Mouse (Mus musculus) C2C12 (cell line): ENCODE results near the gene Slc12a7. TPM values are rescaled to one million over a fixed set of nuclear protein-coding genes. Genes with fewer than 3 reads are reported as not detected.

ENCODE experiments used
- H3K27me3 ChIP-seq: one replicate; pipeline ENCODE4 v1.6.1; 2011; ENCODE audit not compliant: control insufficient read depth, insufficient read depth, insufficient read length
- H3K36me3 ChIP-seq: one replicate; pipeline ENCODE4 v1.6.1; 2011; ENCODE audit not compliant: control insufficient read depth, insufficient read depth
- H3K4me3 ChIP-seq: one replicate; pipeline ENCODE4 v1.5.1; 2011; ENCODE audit warnings: mild to moderate bottlenecking, control low read depth; ENCODE audit not compliant: poor library complexity, insufficient read depth, severe bottlenecking
- H3K79me2 ChIP-seq: one replicate; pipeline ENCODE4 v1.6.1; 2011; ENCODE audit not compliant: control insufficient read depth, insufficient read depth
- H3K79me3 ChIP-seq: one replicate; pipeline ENCODE4 v1.6.1; 2011; ENCODE audit warnings: low read depth, control low read depth
- H3ac ChIP-seq: one replicate; pipeline ENCODE3; 2011; ENCODE audit warnings: low read depth; ENCODE audit not compliant: control insufficient read depth, insufficient read length
- CEBPB ChIP-seq: IDR thresholded peaks from one replicate; pipeline ENCODE4 v1.6.1; 2011; ENCODE audit warnings: low read depth, mild to moderate bottlenecking, control low read depth, moderate library complexity
- CTCF ChIP-seq: IDR thresholded peaks from one replicate; pipeline ENCODE4 v1.5.1; 2011; ENCODE audit not compliant: control insufficient read depth, insufficient read depth, insufficient read length
- FOSL1 ChIP-seq: IDR thresholded peaks from one replicate; pipeline ENCODE4 v1.8.0; 2011; ENCODE audit warnings: mild to moderate bottlenecking, low read length; ENCODE audit not compliant: poor library complexity, insufficient read depth, severe bottlenecking
- MAX ChIP-seq: IDR thresholded peaks from one replicate; pipeline ENCODE4 v1.6.1; 2011; ENCODE audit warnings: mild to moderate bottlenecking, control low read depth
- MYOD1 ChIP-seq: IDR thresholded peaks from one replicate; pipeline ENCODE4 v1.6.1; 2011; ENCODE audit warnings: low read depth; ENCODE audit not compliant: control insufficient read depth, insufficient read length
- MYOG ChIP-seq: IDR thresholded peaks from one replicate; pipeline ENCODE4 v1.6.1; 2011; ENCODE audit not compliant: control insufficient read depth, insufficient read length; ENCODE audit errors: extremely low read depth
- USF1 ChIP-seq: IDR thresholded peaks from one replicate; pipeline ENCODE4 v1.6.1; 2011; ENCODE audit warnings: low read depth, mild to moderate bottlenecking, control low read depth, moderate library complexity
- polyA plus RNA-seq: library from polyadenylated mRNA; unstranded; fragments of >200 nt; fragmentation: generic; extraction: Trizol; gene quantifications from one replicate; pipeline ENCODE4 v1.2.1, GENCODE M21; 2012; ENCODE audit warnings: missing spikeins

Gene Slc12a7
- polyA plus RNA-seq, 1 experiment, result 28.7 TPM

GRCm38 (mm10) chr13:73839740-73840139 is 106.8 kb downstream of the Slc12a7 start:
- Histone ChIP-seq H3K79me3 (no peaks in the 10 kb centered on the region), H3ac (no peak overlapping the region), H3K4me3 (no peak overlapping the region), H3K79me2 (no peaks in the 10 kb centered on the region), H3K36me3 (no peaks in the 10 kb centered on the region), H3K27me3 (peaks cover 75% of the 10 kb centered on the region)
- TF ChIP-seq FOSL1 (no peak), MYOG (no peak), CEBPB (no peak), MYOD1 (no peak), USF1 (no peak), MAX (no peak), CTCF (no peak)

DNA sequence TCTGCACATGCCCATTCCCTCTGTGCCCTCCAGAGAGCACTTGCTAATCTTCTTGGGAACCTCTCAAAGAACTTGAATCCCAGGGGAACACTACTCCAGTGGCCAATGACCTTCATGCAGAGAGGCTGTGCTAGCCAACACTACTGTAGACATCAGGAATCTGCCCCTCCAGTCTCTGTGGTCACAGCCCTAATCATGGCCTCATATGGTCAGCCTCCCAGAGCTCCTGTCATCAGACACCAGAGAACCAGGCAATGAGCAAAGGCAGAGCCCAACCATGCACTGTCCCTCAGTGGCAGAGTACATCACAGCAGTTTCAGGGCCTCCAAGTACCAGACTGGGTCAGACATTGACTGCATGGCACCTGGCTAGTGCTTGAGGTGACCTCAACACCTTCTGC is 109.8 kb downstream of the Slc12a7 start:
- H3K4me3 ChIP-seq, result no peak overlapping the region
- no peaks in the 10 kb centered on the region for H3K79me3 ChIP-seq
- H3ac ChIP-seq, result no peak overlapping the region
- no peaks in the 10 kb centered on the region for H3K36me3 ChIP-seq
- peaks cover 79% of the 10 kb centered on the region for H3K27me3 ChIP-seq
- TF ChIP-seq MAX, result no peak
- TF ChIP-seq USF1, result no peak
- no peak for TF ChIP-seq MYOD1
- no peak for TF ChIP-seq CEBPB
- TF ChIP-seq FOSL1, result no peak
- TF ChIP-seq MYOG, result no peak
- TF ChIP-seq CTCF, result no peak
- no peaks in the 10 kb centered on the region for H3K79me2 ChIP-seq

DNA sequence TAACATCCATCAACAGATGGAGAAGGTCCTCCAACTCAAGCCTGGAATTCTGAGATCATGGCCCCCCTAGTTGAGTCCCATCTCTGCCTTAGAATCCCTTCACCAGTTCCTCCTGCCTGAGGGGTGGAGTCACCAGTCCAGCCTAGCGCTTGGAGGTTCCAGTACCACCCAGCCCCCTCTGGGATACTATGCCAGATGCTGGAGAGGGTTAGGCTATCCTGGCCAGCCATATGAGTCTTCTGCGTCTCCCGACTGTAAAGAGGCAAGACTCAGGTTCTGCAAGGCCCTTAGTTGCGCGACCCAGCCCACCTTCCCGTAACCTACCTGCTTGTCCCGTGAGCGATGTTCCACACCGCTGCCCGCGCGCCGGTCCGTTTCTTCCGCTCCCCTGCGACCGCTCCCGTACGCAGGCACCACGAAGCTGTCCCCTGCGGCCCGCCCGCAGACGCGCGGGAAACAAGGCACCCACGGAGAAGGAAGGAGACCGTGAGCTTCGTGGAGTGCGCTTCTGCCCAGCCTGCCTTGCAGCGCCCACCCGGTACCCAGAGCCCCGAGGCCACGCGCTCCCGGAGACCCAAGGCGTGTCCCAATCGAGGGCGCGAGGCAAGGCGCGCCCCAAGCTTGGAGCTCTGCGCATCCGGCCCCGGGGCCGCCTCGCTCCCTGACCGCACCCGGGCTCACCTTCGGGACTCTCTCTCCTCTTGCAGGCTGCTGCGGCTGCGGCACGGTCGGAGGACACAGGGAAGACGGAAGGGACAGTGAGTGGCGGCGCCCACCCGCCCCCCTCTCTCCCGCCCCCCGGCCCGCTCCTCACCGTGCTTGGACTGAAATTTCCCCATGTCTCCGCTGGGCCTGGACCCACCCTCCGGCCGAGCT is 113.9 kb downstream of the Slc12a7 start:
- H3K79me3 ChIP-seq, result no peaks in the 10 kb centered on the region
- no peaks in the 10 kb centered on the region for H3K36me3 ChIP-seq
- H3K79me2 ChIP-seq, result no peaks in the 10 kb centered on the region
- no peak overlapping the region for H3ac ChIP-seq
- peaks cover 56% of the 10 kb centered on the region for H3K27me3 ChIP-seq
- TF ChIP-seq CTCF, result no peak
- no peak for TF ChIP-seq MYOG
- no peak for TF ChIP-seq CEBPB
- no peak overlapping the region for H3K4me3 ChIP-seq

DNA sequence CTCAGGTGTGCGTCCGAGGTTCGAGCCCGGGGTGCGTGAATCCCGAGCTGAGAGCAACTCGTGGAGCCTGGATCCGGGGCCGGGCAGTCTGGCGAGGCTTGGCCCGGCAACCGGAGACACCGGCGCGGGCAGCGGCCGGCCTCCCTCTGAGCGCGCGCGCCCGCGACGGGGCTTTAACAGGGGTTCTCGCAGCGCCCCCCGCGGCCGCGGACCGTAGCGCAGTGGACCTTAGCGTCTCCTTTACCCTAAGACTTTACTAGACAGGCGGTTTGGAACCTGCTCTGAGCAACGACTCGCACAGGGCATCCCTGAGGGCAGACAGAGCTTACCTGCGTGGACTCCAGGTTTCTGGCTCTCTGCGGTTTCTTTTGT is 114.6 kb downstream of the Slc12a7 start, which contains the start of gene Nkd2:
Gene Nkd2, minus strand, starts transcription at position 167 of the 372 bp plus-strand sequence.
- H3ac ChIP-seq, result no peak within 1 kb of the TSS
- no peaks in the 10 kb centered on the region for H3K79me2 ChIP-seq
- TF ChIP-seq CTCF (peak; percentile 51), MYOD1 (no peak)
- H3K36me3 ChIP-seq, result no peaks in the 10 kb centered on the region
- H3K4me3 ChIP-seq, result no peak within 1 kb of the TSS
- no peaks in the 10 kb centered on the region for H3K79me3 ChIP-seq
- H3K27me3 ChIP-seq, result peaks cover 54% of the 10 kb centered on the region

Other genes starting within 250 kb of the Slc12a7 start
- not detected for gene Slc6a3, start 196.3 kb upstream of the Slc12a7 start, polyA plus RNA-seq
- gene Clptm1l, start 129.1 kb upstream of the Slc12a7 start, polyA plus RNA-seq, result 131 TPM
- gene Tert, start 106.2 kb upstream of the Slc12a7 start, polyA plus RNA-seq, result 0.46 TPM
- gene Slc6a18, start 55.1 kb upstream of the Slc12a7 start, polyA plus RNA-seq, result not detected
- not detected for gene Slc6a19, start 28.2 kb upstream of the Slc12a7 start, polyA plus RNA-seq
- gene Nkd2, start 114.5 kb downstream of the Slc12a7 start, polyA plus RNA-seq, result 0.04 TPM
- 17.5 TPM for gene Trip13, start 204.7 kb downstream of the Slc12a7 start, polyA plus RNA-seq
- 22.7 TPM for gene Brd9, start 204.7 kb downstream of the Slc12a7 start, polyA plus RNA-seq
- gene Zdhhc11, start 230.8 kb downstream of the Slc12a7 start, polyA plus RNA-seq, result not detected